ENCODE assay signal across 8 mouse cellular contexts in the genomic region with DNA sequence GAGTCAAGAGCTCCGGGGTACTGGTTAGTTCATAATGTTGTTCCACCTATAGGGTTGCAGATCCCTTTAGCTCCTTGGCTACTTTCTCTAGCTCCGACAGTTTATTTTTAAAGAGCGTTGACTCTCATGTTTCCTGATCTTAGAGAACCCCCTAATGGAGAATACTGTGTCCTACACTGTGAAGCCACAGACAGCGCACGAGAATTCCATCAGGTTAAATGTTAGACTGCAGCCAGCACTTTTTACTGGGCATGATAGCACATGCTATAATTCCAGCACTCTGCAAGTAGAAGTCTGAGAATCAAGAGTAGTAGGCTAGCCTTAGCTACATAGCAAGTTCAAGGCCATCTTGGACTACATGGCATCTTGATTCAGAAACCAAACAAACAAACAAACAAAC. TPM values are rescaled to one million over a fixed set of nuclear protein-coding genes. Genes with fewer than 3 reads are reported as not detected.
DNase-seq lines count a peak whose midpoint lies in the region; ATAC-seq lines count a peak whose summit lies in the region.

No protein-coding gene starts in this region.

- H3K27ac ChIP-seq in intestine, embryonic 14.5 days (ENCODE audit: low read depth), result no peak overlapping the region

- no peaks in the 10 kb centered on the region for H3K36me3 ChIP-seq in intestine, embryonic 14.5 days (ENCODE audit: control insufficient read depth, insufficient read depth, low read length)

- 0 out of 2 replicates have a peak, but pooled peaks cover 3% of the 10 kb centered on the region for H3K4me1 ChIP-seq in intestine, embryonic 14.5 days (replicated peaks; ENCODE audit: control insufficient read depth, insufficient read depth, low read length)

- 0 out of 2 replicates have a peak, but pooled peaks have one; percentile 47 for ATAC-seq in intestine, embryonic 14.5 days (replicated peaks; ENCODE audit: low FRiP score, low TSS enrichment, low read depth)

- no peak overlapping the region for H3K9ac ChIP-seq in intestine, embryonic 14.5 days (ENCODE audit: low read length)

- DNase-seq in cerebellum, postnatal 14 days, result peak; percentile 36 to 56
- no peak for DNase-seq in cerebellum, adult 18-20 months
- DNase-seq in A20 (ENCODE audit: low read depth, low spot score), result peak; percentile 37
- DNase-seq in embryo, embryonic 10 days (ENCODE audit: low spot score), result peak; percentile 63
- peak; percentile 50 for DNase-seq in intestine, embryonic 14.5 days (ENCODE audit: low spot score)
- DNase-seq in mesoderm, embryonic 11.5 days (ENCODE audit: low read depth, low spot score), result peak; percentile 50
- no peak for DNase-seq in right cerebral cortex, postnatal 36 days (ENCODE audit: low spot score in 2 of 2)
- no peak for DNase-seq in adrenal gland, adult 18-20 months (ENCODE audit: low spot score in 2 of 2)

- no peak overlapping the region for H3K4me2 ChIP-seq in intestine, embryonic 14.5 days (ENCODE audit: low read length)

- H3K4me3 ChIP-seq in intestine, embryonic 14.5 days (ENCODE audit: low read depth, low read length), result no peak overlapping the region

- 33% methylated on average over 5 of the region's 5 CpGs for WGBS in intestine, embryonic 14.5 days

- no peaks in the 10 kb centered on the region for H3K9me3 ChIP-seq in intestine, embryonic 14.5 days (ENCODE audit: control insufficient read depth, low read length)

- no peaks in the 10 kb centered on the region for H3K27me3 ChIP-seq in intestine, embryonic 14.5 days (replicated peaks; ENCODE audit: control insufficient read depth, insufficient read depth, low read length)

RNA-seq across cellular contexts. Expression of gene Zfp622, which starts 24.8 kb away (rescaled TPM):
- 30.4 and 31.5 TPM in 2 replicates for polyA plus RNA-seq in intestine, embryonic 14.5 days (2014; fragmentation: Nextera tagmentation; extraction: Ambion mirVana)
- total RNA-seq in adrenal gland, adult 18-20 months (2021), result 10 to 100 TPM; 36.6 to 40.5 TPM

Comparison
In these comparisons a context has a peak if more than half of its experiments do, and no peak if none do; other contexts are left out.
1. DNase-seq: peak in cerebellum, postnatal 14 days (2 of 2), A20 (single experiment), embryo, embryonic 10 days (single experiment), intestine, embryonic 14.5 days (single experiment) and mesoderm, embryonic 11.5 days (single experiment); none in cerebellum, adult 18-20 months (0 of 2), right cerebral cortex, postnatal 36 days (0 of 2) and adrenal gland, adult 18-20 months (0 of 2).